In genomic region chr14:25627599-25628255, GRCm38 (mm10) we compare ENCODE assay signal across 11 mouse cellular contexts.
DNase-seq lines count a peak whose midpoint lies in the region; ATAC-seq lines count a peak whose summit lies in the region.
"Had no signal": no experiment of that assay in that cellular context is flagged by ENCODE, and none has a peak within 500 bp of the region (broad histone marks: within the 10 kb centered on the region; RNA-seq: fewer than 3 reads in every experiment).

No protein-coding gene starts in this region.

- H3K27me3 ChIP-seq in heart, embryonic 16.5 days (ENCODE audit: control insufficient read depth, insufficient read depth, low read length), result no peaks in the 10 kb centered on the region
- H3K27me3 ChIP-seq in intestine, embryonic 16.5 days (replicated peaks; ENCODE audit: control insufficient read depth, insufficient read depth, low read length), result no peaks in the 10 kb centered on the region
- H3K27me3 ChIP-seq: liver, embryonic 12.5 days; Patski had no signal

- no peak for ATAC-seq in heart, embryonic 16.5 days (replicated peaks; ENCODE audit: extremely low read depth, insufficient read depth, low FRiP score)
- peak; percentile 65 for ATAC-seq in intestine, embryonic 16.5 days
- ATAC-seq: liver, embryonic 12.5 days; Patski had no signal

- no peak overlapping the region; the same call in 1 of the 2 replicates for H3K9ac ChIP-seq in heart, embryonic 16.5 days (ENCODE audit: low read length)
- H3K9ac ChIP-seq in intestine, embryonic 16.5 days (ENCODE audit: low read depth, low read length), result no peak overlapping the region
- H3K9ac ChIP-seq: liver, embryonic 12.5 days had no signal

- intact Hi-C loops in heart, postnatal 25 days (cut with DNase I), result loop anchor here (2.0 to 5.0 kb wide), 2 partner anchors 17 to 40 kb away; no protein-coding TSS in a partner anchor

- H3K9me3 ChIP-seq in heart, embryonic 16.5 days (replicated peaks; ENCODE audit: control insufficient read depth, low read length), result no peaks in the 10 kb centered on the region
- no peaks in the 10 kb centered on the region for H3K9me3 ChIP-seq in intestine, embryonic 16.5 days (ENCODE audit: control insufficient read depth, low read length)
- H3K9me3 ChIP-seq: liver, embryonic 12.5 days had no signal

- H3K4me3 ChIP-seq in heart, embryonic 16.5 days (ENCODE audit: low read length), result no peak overlapping the region
- no peak overlapping the region for H3K4me3 ChIP-seq in intestine, embryonic 16.5 days (ENCODE audit: low read length)
- H3K4me3 ChIP-seq: liver, embryonic 12.5 days had no signal

- 64% methylated on average over 3 of the region's 3 CpGs for WGBS in heart, embryonic 16.5 days
- WGBS in intestine, embryonic 16.5 days, result 73% methylated on average over 3 of the region's 3 CpGs

- H3K4me1 ChIP-seq in heart, embryonic 16.5 days (ENCODE audit: control insufficient read depth, insufficient read depth, low read length), result peaks cover 79% of the 10 kb centered on the region
- H3K4me1 ChIP-seq in intestine, embryonic 16.5 days (ENCODE audit: control insufficient read depth, insufficient read depth, low read length), result peaks cover 31% of the 10 kb centered on the region

- peak overlapping the region; percentile 93; the same call in 1 of the 2 replicates for H3K27ac ChIP-seq in heart, embryonic 16.5 days (ENCODE audit: low read length)
- H3K27ac ChIP-seq in intestine, embryonic 16.5 days (ENCODE audit: low read length), result 0 out of 2 replicates have a peak overlapping the region, but pooled peaks have one; percentile 8
- H3K27ac ChIP-seq: liver, embryonic 12.5 days had no signal

- DNase-seq in heart, postnatal 25 days (ENCODE audit: low spot score), result no peak
- peak; percentile 45 for DNase-seq in ZHBTc4 (ENCODE audit: low read depth, low spot score)
- peak; percentile 71 for DNase-seq in cerebellum, adult 8-10 months
- no peak for DNase-seq in left cerebral cortex, adult 8-10 months (ENCODE audit: low spot score in 2 of 2)
- no peak for DNase-seq in embryo, embryonic 10.5 days (ENCODE audit: low spot score)
- no peak for DNase-seq in adrenal gland, adult 8-10 months
- DNase-seq: gastrocnemius, postnatal 10 days had no signal

- H3K4me2 ChIP-seq in heart, embryonic 16.5 days (ENCODE audit: low read depth, low read length), result no peak overlapping the region
- H3K4me2 ChIP-seq in intestine, embryonic 16.5 days (ENCODE audit: low read depth, low read length), result no peak overlapping the region
- H3K4me2 ChIP-seq: liver, embryonic 12.5 days had no signal

- no peaks in the 10 kb centered on the region for H3K36me3 ChIP-seq in heart, embryonic 16.5 days (ENCODE audit: control insufficient read depth, insufficient read depth)
- H3K36me3 ChIP-seq in intestine, embryonic 16.5 days (ENCODE audit: control insufficient read depth, insufficient read depth, low read length), result no peaks in the 10 kb centered on the region

Comparison
In these comparisons a context has a peak if more than half of its experiments do, and no peak if none do; other contexts are left out.
1. DNase-seq: peak in ZHBTc4 (single experiment) and cerebellum, adult 8-10 months (single experiment); none in heart, postnatal 25 days (single experiment), left cerebral cortex, adult 8-10 months (0 of 2), embryo, embryonic 10.5 days (single experiment) and adrenal gland, adult 8-10 months (single experiment).